Mouse (Mus musculus) heart, postnatal 0 days (tissue): ENCODE data around the gene Rgs12.

Experiments used
- CTCF ChIP-seq: IDR thresholded peaks from 2 replicates; pipeline ENCODE4 v1.5.1; 2016; ENCODE audit warnings: antibody characterized with exemption, control low read depth, low read depth
- EP300 ChIP-seq: IDR thresholded peaks from 2 replicates; pipeline ENCODE4 v1.6.1; 2016; ENCODE audit warnings: antibody characterized with exemption, low read depth

DNA sequence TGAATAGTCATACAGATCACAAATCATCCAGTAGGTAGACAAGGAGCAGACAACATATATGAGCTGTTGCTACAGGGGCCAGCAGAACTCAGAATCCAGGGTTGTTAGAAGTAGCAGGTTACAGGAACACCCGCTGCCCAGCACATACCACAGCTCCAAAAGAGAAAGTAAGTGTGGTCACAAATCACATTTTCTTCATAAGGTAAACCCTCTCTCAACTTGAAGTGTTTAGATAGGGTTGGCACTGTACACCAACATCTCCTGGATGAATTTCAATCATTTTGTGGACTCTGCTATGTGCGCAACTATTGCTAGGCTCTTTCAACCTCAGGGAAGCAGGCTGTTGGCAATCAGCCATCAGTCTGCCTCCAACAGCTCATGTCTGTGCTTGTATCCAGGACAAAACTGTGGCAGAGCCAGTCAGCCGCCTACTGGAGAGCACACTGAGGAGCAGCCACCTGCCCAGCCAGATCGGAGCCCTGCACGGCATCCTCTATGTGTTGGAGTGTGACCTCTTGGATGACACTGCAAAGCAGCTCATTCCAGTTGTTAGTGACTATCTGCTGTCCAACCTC, 46.3 kb upstream of the Rgs12 start:
- TF ChIP-seq CTCF: peak; percentile 64
- TF ChIP-seq EP300: no peak
